Mouse (Mus musculus): ENCODE data around the gene Sdr42e1.

DNA sequence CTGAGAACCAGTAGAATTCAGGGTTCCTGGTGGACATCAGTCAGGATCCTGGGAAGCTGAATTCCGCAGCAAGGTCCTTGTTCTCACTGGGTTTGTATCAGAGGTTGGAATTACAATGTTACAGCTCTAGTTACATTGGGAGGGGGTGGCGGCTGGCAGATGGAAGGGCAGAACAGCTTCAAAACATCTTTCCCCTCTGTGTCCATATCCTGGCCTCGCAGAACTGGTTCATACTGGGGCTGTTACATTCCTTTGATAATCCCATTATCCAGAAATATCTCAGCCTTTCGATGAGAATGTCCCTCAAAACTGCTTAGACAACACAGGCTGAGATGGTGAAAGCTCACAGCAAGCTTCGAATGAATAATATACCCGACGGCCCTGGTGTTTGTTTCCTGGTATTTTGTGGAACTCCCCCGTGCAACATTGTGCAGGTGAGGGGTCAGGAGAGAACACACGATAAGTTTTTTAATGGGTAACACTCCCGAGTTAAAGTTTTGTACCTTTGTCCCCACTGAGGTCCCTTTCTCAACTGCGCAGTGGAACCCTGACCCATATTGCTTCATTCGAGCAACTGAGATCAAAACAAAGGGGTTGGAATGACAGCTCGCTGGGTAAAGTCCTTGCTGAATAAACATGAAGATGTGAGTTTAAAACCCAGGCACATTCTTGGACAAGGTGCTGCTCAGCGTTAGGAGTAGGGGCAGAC, 44.8 kb upstream of the Sdr42e1 start:
- no peak for TF ChIP-seq CTCF (IDR thresholded peaks at IDR 0.05; ENCODE audit: borderline replicate concordance, insufficient read depth, low read depth, low read length)
- no peak for TF ChIP-seq POLR2A (IDR thresholded peaks at IDR 0.05; ENCODE audit: borderline replicate concordance, insufficient read depth, low read length)
